Mouse (Mus musculus): ENCODE measurements at regions not wholly inside any gene's neighbourhood (a gene's known extent, or its start where the extent isn't known, plus 50 kb on each side); places are given as distances from the start of the nearest gene placed in this dataset.

- DNase-seq (ENCODE audit: low spot score) (no peak), ATAC-seq (no peak)
- no peak overlapping the region for H3K27ac ChIP-seq (ENCODE audit: low read length)
- no peak overlapping the region for H3K4me2 ChIP-seq (replicated peaks; ENCODE audit: low read depth, low read length)
- H3K4me3 ChIP-seq (ENCODE audit: low read depth, low read length): no peak overlapping the region
- H3K9ac ChIP-seq (replicated peaks; ENCODE audit: low read depth): no peak overlapping the region
- no peak for TF ChIP-seq CTCF (IDR thresholded peaks at IDR 0.05)
- no peak for TF ChIP-seq EP300 (IDR thresholded peaks at IDR 0.05)
- no peaks in the 10 kb centered on the region for H3K4me1 ChIP-seq (ENCODE audit: insufficient read depth, low read depth, low read length)
- no peaks in the 10 kb centered on the region for H3K27me3 ChIP-seq (replicated peaks; ENCODE audit: insufficient read depth, low read length)
- H3K36me3 ChIP-seq (ENCODE audit: insufficient read depth, low read length): no peaks in the 10 kb centered on the region
- 61% methylated on average over 3 of the region's 3 CpGs for WGBS
- no peaks in the 10 kb centered on the region for H3K9me3 ChIP-seq (ENCODE audit: low read length)
These were observed 55.1 kb upstream of the Pter start for GRCm38 (mm10) chr2:12868772-12869171.
